Mouse (Mus musculus): Measurements from ENCODE around the gene Rmnd5b. TPM values are rescaled to one million over a fixed set of nuclear protein-coding genes. Genes with fewer than 3 reads are reported as not detected.
A peak's percentile ranks its signal among the peaks of the same experiment; 100 is the strongest.

Gene Rmnd5b
- total RNA-seq, 2 experiments from 2014 or later, result 58.0 to 58.9 TPM

- intact Hi-C loops (cut with DNase I), result no loop called here
- peak; percentile 74 to 80 for DNase-seq (ENCODE audit: low spot score in 2 of 2)
Measured at GRCm38 (mm10) chr11:51605602-51606446, 29.9 kb downstream of the Rmnd5b start.

DNA sequence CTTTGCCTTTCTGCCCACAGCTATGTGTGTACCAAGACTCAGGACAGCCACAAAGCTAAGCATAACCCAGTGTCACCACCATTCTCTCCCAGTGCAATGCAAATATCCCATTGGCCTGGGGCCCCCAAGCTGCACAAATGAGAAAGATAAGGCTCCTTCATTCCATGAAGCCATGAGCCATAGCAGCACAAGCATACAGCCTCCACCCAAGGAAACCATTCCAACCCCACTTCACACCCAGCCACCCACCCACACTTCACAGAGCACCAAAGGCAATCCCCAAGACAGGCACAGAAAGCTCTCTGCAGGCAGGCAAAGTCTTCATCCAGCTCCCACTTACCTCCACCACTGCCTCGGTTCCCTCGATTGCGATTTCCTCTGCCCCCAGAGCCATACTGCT is 33.4 kb downstream of the Rmnd5b start:
- DNase-seq (ENCODE audit: low spot score in 2 of 2), result peak in 1 of 2 experiments; percentile 21
- intact Hi-C loops (cut with DNase I), result no loop called here

GRCm38 (mm10) chr11:51597553-51597952 is 38.1 kb downstream of the Rmnd5b start:
- intact Hi-C loops (cut with DNase I), result no loop called here
- DNase-seq (ENCODE audit: low spot score in 2 of 2), result no peak

DNA sequence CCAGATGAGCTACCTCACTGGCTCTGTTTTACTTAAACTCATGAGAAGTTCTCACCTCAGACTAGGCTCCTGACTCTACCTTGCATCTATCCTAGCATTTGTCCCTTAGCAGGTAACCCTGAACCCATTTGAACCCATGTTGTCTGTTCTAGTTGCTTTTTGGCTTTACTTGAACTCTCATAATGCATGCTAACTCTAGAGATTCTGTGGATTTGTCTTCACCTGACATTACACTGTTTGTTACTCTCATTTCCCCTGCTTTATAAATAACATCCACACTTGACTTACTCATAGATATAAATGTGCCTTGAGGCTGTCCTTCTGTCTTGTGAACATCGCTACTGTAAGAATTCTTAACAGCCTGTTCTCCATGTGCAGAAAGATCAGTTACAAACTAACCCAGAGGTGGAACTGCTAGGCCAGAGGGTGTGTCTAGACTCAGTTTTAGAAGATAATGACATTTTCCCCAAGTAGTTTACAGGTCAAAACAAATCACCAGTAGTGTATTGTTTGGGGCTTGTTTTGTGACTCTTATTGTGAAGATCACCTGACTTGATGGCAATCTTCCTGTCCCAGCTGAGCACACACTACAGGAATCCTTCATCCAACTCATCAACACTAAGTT is 40.1 kb downstream of the Rmnd5b start:
- intact Hi-C loops (cut with DNase I), result no loop called here
- DNase-seq (ENCODE audit: low spot score in 2 of 2), result no peak

- intact Hi-C loops (cut with DNase I), result no loop called here
- DNase-seq (ENCODE audit: low spot score in 2 of 2), result no peak
Measured at GRCm38 (mm10) chr11:51594715-51595350, 40.9 kb downstream of the Rmnd5b start.

DNA sequence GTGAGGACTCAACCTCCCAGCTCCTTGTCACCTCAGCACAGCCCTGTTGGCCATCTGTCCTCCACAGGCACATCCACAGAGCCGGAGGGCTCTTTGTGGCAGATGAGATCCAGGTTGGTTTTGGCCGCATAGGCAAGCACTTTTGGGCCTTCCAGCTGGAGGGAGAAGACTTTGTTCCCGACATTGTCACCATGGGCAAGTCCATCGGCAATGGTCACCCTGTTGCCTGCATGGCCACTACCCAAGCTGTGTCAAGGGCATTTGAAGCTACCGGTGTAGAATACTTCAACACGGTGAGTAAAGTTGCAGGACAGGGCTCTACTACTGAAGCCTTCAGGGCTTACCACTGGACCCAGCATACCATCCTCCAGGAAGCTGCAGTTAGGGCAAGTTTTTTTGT is 41.8 kb downstream of the Rmnd5b start:
- intact Hi-C loops (cut with DNase I), result no loop called here
- no peak for DNase-seq (ENCODE audit: low spot score in 2 of 2)

- intact Hi-C loops (cut with DNase I), result no loop called here
- no peak for DNase-seq (ENCODE audit: low spot score in 2 of 2)
Measured at GRCm38 (mm10) chr11:51593368-51593767, 42.3 kb downstream of the Rmnd5b start.

DNA sequence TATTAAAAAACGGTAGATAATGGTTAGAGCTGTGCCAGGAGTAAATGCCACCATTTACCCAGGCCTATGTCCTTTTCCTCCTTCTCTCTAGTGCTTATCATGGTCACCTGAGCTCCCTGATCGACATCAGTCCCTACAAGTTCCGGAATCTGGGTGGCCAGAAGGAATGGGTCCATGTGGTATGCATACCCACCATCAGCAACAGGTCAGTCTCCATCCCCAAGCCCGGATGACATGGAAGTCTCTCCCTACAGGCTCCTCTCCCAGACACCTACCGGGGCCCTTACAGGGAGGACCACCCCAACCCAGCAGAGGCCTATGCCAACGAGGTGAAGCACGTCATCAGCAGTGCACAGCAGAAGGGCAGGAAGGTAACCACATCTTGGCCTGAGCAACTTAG is 43.8 kb downstream of the Rmnd5b start:
- intact Hi-C loops (cut with DNase I), result no loop called here

DNA sequence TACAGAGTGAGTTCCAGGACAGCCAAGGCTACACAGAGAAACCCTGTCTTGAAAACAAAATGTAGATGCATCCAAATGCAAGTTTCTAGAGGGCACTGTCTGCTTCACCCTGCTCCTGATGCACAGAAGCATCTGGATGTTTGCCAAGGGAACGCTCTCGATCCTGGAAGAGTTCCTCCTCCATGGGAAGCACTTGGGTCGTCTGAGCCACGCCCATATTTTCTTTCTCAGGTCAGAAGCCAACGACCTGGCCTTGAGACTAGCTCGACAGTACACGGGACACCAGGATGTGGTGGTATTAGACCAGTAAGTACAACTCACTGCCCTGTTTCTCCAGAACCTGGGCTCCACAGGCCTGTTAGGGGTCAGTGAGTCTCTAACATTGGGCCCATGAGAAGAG is 44.5 kb downstream of the Rmnd5b start:
- intact Hi-C loops (cut with DNase I), result no loop called here
- DNase-seq (ENCODE audit: low spot score in 2 of 2), result no peak

More for the DNA sequence above, 43.8 kb downstream of the Rmnd5b start:
- no peak for DNase-seq (ENCODE audit: low spot score in 2 of 2)

GRCm38 (mm10) chr11:51590002-51590401 is 45.7 kb downstream of the Rmnd5b start:
- no peak for DNase-seq (ENCODE audit: low spot score in 2 of 2)
- intact Hi-C loops (cut with DNase I), result no loop called here

- intact Hi-C loops (cut with DNase I), result no loop called here
- DNase-seq (ENCODE audit: low spot score in 2 of 2), result no peak
Measured at GRCm38 (mm10) chr11:51588833-51589232, 46.9 kb downstream of the Rmnd5b start.

DNA sequence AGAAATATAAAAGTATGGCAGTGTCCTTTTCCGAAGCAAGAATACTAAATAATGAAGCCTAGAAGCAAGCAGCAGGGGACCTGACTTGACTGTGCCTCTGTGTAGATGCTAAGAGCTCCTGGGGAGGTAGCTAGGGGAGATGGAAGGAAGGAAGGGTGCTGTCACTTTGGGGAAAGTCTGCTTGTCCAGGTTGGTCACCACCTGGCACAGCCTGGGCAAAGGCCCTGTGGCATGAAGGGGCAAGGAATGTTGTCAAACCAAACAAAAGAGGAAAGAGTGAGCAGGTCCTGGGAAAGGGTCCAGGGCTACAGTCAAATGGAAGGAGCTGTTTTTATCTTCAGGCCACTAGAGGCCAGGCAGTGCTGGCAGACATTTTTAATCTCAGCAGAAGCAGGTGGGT is 48.6 kb downstream of the Rmnd5b start:
- intact Hi-C loops (cut with DNase I), result no loop called here
- no peak for DNase-seq (ENCODE audit: low spot score in 2 of 2)

- intact Hi-C loops (cut with DNase I), result no loop called here
- no peak for DNase-seq (ENCODE audit: low spot score in 2 of 2)
Measured at GRCm38 (mm10) chr11:51586411-51586810, 49.3 kb downstream of the Rmnd5b start.

- intact Hi-C loops (cut with DNase I), result no loop called here
Measured at GRCm38 (mm10) chr11:51585608-51586252, 50.0 kb downstream of the Rmnd5b start.

DNA sequence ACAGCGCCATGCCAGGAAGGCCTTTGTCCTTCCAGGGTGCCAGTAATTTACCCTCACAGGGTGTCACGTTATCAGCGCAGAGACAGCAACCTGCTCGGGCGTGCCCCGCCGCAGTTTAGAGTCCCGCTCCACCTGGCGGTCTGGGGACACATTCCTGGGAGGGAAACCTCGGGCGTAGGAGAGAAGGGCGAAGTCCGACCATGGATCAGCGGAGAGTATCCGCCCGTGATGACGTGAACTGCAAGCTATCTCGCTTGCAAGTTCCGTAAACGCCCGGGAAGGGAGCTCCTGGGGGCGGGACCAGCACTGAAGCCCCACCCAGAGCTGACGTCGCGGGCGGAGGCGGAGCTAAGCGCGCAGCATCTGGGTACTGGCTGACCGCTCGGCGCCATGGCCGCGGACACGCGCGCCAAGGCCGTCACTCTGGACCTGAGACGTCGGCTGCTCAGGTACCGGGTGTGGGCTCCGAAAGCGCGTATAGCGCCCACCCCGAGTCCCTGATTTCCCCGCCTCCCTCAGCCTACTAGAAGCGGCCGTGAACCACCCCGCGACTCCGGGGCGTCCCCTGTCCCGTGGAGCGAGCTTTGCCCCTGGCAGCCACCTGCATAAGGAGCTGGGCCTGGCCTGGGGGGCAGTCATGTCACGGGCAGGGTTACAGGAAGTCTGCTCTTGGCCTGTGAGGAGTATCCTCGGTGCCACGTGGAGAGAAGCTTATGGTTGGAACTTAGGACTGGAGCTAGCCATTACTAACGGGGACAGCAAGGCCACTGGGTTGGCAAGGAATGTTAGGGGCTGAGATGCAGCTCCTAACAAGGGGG is 51.1 kb downstream of the Rmnd5b start, which contains the start of gene Phykpl:
Gene Phykpl (plus strand): TSS at position 327 of the 818 bp plus-strand sequence.
- intact Hi-C loops (cut with DNase I), result no loop called here

More at GRCm38 (mm10) chr11:51585608-51586252, 50.0 kb downstream of the Rmnd5b start:
- DNase-seq (ENCODE audit: low spot score in 2 of 2), result no peak

DNA sequence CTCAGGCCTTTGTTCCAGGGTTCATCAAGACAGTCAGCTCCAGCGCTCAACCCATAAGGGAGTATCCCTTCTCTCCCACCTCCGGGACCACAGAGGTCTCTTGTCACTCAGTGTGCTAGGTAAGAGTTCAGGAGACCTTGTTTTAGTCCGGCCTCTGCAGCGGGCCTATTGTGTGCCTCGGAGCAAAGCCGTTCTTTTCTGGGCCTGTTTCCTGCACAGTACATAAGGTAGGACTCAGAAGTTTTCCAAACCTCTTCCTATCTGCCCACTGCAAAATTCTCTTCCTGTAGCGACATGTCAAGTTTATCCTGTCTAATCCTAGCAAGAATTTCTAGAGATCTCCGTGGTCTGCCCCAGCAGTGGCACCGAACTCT is 51.7 kb downstream of the Rmnd5b start:
- no peak for DNase-seq (ENCODE audit: low spot score in 2 of 2)
- intact Hi-C loops (cut with DNase I), result no loop called here

More for the DNA sequence above, 51.1 kb downstream of the Rmnd5b start, which contains the start of gene Phykpl:
- peak; percentile 92 to 94 for DNase-seq (ENCODE audit: low spot score in 2 of 2)

DNA sequence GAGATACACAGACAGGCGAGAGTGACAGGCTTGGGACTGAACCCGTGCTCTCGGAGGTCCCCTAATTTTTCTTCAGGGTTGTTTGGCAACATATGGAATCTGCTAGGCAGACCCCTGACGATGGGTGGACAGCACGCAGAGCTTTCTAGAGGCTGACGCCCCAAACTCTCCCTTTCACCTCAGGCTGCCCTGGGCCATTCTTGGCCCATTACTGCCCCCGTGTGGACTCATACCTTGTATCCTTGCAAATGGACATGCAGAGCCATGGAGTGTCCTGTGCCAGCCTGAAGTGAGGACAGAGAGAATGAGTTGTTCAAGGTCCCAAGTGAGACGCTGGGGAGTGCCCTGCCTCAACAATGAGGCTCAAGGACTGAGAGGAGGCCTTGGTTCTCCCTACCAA is 53.0 kb downstream of the Rmnd5b start:
- intact Hi-C loops (cut with DNase I), result no loop called here
- DNase-seq (ENCODE audit: low spot score in 2 of 2), result peak; percentile 31 to 38

- intact Hi-C loops (cut with DNase I), result no loop called here
Measured at GRCm38 (mm10) chr11:51579024-51579423, 56.7 kb downstream of the Rmnd5b start.

GRCm38 (mm10) chr11:51577587-51577986 is 58.1 kb downstream of the Rmnd5b start:
- no peak for DNase-seq (ENCODE audit: low spot score in 2 of 2)
- intact Hi-C loops (cut with DNase I), result no loop called here

More at GRCm38 (mm10) chr11:51579024-51579423, 56.7 kb downstream of the Rmnd5b start:
- no peak for DNase-seq (ENCODE audit: low spot score in 2 of 2)

All from left cerebral cortex, postnatal 36 days (tissue).